Mouse (Mus musculus) heart, embryonic 13.5 days (tissue): ENCODE data around the gene Ptges. TPM values are rescaled to one million over a fixed set of nuclear protein-coding genes. Genes with fewer than 3 reads are reported as not detected.

Source experiments
- ATAC-seq: fragments of 200-750 bp; cut with Nextera tagmentation; 2 replicates; pipeline ENCODE4 v1.8.0; 2017; ENCODE audit warnings: moderate TSS enrichment; ENCODE audit not compliant: insufficient number of reproducible peaks, low FRiP score, low TSS enrichment; ENCODE audit errors: extremely low read depth
- H3K27ac ChIP-seq: fragments of 300-500 bp; sonication (generic); replicated peaks from 2 replicates; pipeline ENCODE4 v1.5.1; 2015; ENCODE audit warnings: moderate library complexity, mild to moderate bottlenecking, inconsistent platforms
- H3K27me3 ChIP-seq: fragments of 300-500 bp; sonication (generic); replicated peaks from 2 replicates; pipeline ENCODE4 v1.6.1; 2015; ENCODE audit warnings: mild to moderate bottlenecking, inconsistent platforms
- H3K36me3 ChIP-seq: fragments of 300-500 bp; sonication (generic); 2 replicates; pipeline ENCODE4 v1.6.1; 2015; ENCODE audit warnings: mild to moderate bottlenecking, inconsistent platforms
- H3K4me1 ChIP-seq: fragments of 300-500 bp; sonication (generic); 2 replicates; pipeline ENCODE4 v1.6.1; 2015; ENCODE audit warnings: inconsistent platforms
- H3K4me2 ChIP-seq: fragments of 300-500 bp; sonication (generic); 2 replicates; pipeline ENCODE4 v1.6.1; 2015; ENCODE audit warnings: inconsistent platforms, mild to moderate bottlenecking, moderate library complexity
- H3K4me3 ChIP-seq: fragments of 300-500 bp; sonication (generic); 2 replicates; pipeline ENCODE4 v1.5.1; 2015; ENCODE audit warnings: moderate library complexity, mild to moderate bottlenecking, inconsistent platforms
- H3K9ac ChIP-seq: fragments of 300-500 bp; sonication (generic); 2 replicates; pipeline ENCODE4 v1.6.1; 2015; ENCODE audit warnings: inconsistent platforms, mild to moderate bottlenecking, moderate library complexity
- H3K9me3 ChIP-seq: fragments of 300-500 bp; sonication (generic); 2 replicates; pipeline ENCODE4 v1.6.1; 2016; ENCODE audit warnings: inconsistent platforms
- WGBS: fragments of 180-500 bp; shearing (Covaris S2); methylation state at CpG from one replicate; pipeline ENCODE4 v1.1.7; 2015; ENCODE audit warnings: mixed read lengths; 5-methylcytosine and 5-hydroxymethylcytosine counted together
- polyA plus RNA-seq: library from polyadenylated mRNA; unstranded; fragments of >200 nt; fragmentation: Nextera tagmentation; extraction: Ambion mirVana; gene quantifications from 2 replicates; pipeline ENCODE4 v1.2.1, GENCODE M21; 2015

Ptges gene
- polyA plus RNA-seq, 1 experiment from 2014 or later, result 2.3 TPM

DNA sequence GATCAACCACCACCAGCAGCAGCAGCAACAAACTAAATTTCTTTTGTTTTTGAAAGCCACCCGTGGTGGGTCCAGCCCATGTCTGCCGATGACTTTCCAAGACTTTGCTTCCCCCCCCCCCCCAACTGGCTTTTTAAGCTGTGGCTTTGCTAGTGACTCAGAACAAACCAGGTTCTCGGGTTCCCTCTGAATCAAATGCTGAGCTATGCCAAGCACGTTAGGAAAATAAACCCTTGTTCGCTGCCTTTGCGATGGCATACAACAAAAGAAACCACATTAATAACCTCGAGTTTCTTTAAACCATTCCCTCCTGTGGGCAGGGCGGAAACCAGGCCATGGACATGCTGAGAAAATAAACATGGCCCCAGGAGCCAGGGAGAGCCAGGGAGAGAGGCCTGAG, 81.5 kb downstream of the Ptges start:
- Histone ChIP-seq H3K9ac (no peak overlapping the region), H3K36me3 (no peaks in the 10 kb centered on the region), H3K4me2 (no peak overlapping the region), H3K9me3 (no peaks in the 10 kb centered on the region), H3K27ac (no peak overlapping the region), H3K4me1 (peaks cover 78% of the 10 kb centered on the region), H3K27me3 (peaks cover 20% of the 10 kb centered on the region), H3K4me3 (no peak overlapping the region)
- WGBS, result 62% methylated on average over 8 of the region's 8 CpGs
- no peak for ATAC-seq

DNA sequence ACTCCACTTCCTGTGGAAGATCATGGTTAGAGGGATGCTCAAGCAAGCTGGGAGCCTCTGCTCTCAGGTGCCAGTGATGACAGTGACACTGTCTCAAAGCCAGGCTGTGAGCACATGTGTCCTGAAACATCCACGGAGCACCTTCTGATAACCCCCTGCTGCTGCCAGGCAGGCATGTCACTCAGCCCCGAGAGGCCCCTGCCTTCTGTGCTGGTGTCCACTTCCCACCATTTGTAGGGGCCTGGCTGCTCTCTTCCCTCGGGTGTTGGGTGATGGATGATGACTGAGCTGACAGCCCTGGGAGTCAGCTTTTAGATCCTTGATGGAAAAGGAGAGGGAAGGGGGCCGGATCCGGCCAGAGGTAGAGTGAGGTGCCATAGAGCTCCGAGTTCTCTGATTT, 82.9 kb downstream of the Ptges start:
- no peaks in the 10 kb centered on the region for H3K36me3 ChIP-seq
- WGBS, result 13% methylated on average over 6 of the region's 6 CpGs
- peak; percentile 48; the same call in 1 of the 2 replicates for ATAC-seq
- H3K4me2 ChIP-seq, result peak overlapping the region; percentile 78
- peaks cover 20% of the 10 kb centered on the region for H3K27me3 ChIP-seq
- H3K4me1 ChIP-seq, result peaks cover 77% of the 10 kb centered on the region
- peak overlapping the region; percentile 95 for H3K9ac ChIP-seq
- no peaks in the 10 kb centered on the region for H3K9me3 ChIP-seq
- H3K27ac ChIP-seq, result peak overlapping the region; percentile 88
- H3K4me3 ChIP-seq, result peak overlapping the region; percentile 73

- Histone ChIP-seq H3K27ac (peak overlapping the region; percentile 88), H3K36me3 (no peaks in the 10 kb centered on the region), H3K9ac (peak overlapping the region; percentile 95), H3K9me3 (no peaks in the 10 kb centered on the region), H3K4me3 (peak overlapping the region; percentile 73), H3K4me2 (peak overlapping the region; percentile 78), H3K4me1 (peaks cover 75% of the 10 kb centered on the region), H3K27me3 (peaks cover 20% of the 10 kb centered on the region)
- 46% methylated on average over 8 of the region's 8 CpGs for WGBS
- 0 out of 2 replicates have a peak, but pooled peaks have one; percentile 4 for ATAC-seq
Measured at GRCm38 (mm10) chr2:30846236-30846635, 83.4 kb downstream of the Ptges start.

DNA sequence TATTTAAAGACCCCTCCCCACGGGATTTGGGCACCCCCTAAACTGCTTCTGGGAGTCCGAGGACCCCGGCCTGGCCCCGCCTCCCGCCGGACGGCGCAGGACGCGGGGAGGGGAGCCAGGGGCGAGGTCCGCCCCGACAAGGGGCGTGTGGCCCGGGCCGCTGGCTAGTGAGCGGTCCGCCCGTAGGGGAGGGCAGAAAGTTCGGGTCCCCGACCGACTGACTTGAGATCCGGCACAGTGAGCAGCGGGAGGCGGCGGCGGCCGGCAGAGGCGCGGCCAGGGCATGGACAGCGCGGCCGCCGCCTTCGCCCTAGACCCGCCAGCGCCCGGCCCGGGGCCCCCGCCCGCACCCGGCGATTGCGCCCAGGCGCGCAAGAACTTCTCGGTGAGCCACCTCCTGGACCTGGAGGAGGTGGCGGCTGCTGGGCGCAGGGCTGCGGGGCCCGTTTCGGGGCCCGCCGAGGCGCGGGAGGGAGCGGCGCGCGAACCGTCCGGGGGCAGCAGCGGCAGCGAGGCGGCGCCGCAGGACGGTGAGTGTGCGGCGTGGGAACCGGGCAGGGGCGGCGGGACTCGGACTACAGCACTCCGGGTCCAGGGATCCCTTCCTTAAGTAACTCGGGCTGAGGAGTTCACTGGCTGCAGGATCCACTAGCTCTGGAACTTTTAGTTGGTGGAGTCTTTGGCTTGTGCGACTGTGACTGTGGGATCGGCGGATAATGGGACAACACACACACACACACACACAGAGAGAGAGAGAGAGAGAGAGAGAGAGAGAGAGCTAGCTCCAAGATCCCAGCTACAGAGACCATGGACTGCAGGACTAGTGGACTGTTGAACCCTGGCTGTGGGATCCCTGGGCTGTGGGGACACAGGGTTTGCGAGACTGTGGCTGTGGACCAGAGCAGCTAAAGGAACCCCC, 84.3 kb downstream of the Ptges start:
- Histone ChIP-seq H3K27ac (peak overlapping the region; percentile 88), H3K4me3 (peak overlapping the region; percentile 73), H3K36me3 (no peaks in the 10 kb centered on the region), H3K9ac (peak overlapping the region; percentile 95), H3K9me3 (no peaks in the 10 kb centered on the region), H3K4me2 (peak overlapping the region; percentile 78), H3K4me1 (peaks cover 67% of the 10 kb centered on the region), H3K27me3 (peaks cover 20% of the 10 kb centered on the region)
- 0 out of 2 replicates have a peak, but pooled peaks have one; percentile 9 for ATAC-seq
- WGBS, result 1% methylated on average over 71 of the region's 80 CpGs

DNA sequence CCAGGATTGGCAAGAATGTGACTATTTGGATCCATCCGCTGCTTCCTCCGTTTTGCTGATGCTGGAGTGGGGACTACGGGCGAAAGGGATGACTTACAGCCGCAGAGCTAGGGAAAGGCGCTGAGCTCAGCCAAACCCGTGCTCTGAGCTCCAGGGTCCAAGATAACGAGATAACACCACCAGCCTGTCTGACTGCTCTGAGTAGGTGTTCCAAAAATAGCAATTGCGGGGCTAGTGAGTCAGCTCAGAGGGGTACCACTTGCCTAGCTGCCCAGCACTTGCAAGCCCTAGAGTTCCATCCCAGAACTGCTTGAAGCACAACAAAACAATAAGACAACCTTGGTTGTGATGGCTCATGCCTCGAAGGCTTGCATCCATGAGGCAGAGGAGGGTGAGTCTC, 87.0 kb downstream of the Ptges start:
- Histone ChIP-seq H3K4me3 (0 out of 2 replicates have a peak overlapping the region, but pooled peaks have one; percentile 11), H3K27ac (peak overlapping the region; percentile 84), H3K4me2 (peak overlapping the region; percentile 55), H3K36me3 (no peaks in the 10 kb centered on the region), H3K9ac (peak overlapping the region; percentile 72), H3K4me1 (peaks cover 48% of the 10 kb centered on the region), H3K9me3 (no peaks in the 10 kb centered on the region), H3K27me3 (peaks cover 20% of the 10 kb centered on the region)
- WGBS, result 15% methylated on average over 10 of the region's 10 CpGs
- ATAC-seq, result no peak

Other genes with a start within 250 kb of the Ptges start
- gene 1700001O22Rik, start 126.2 kb downstream of the Ptges start, polyA plus RNA-seq, result 1.7 and 2.1 TPM in 2 replicates
- gene Ntmt1, start 122.0 kb downstream of the Ptges start, polyA plus RNA-seq, result 72.7 and 81.4 TPM in 2 replicates
- gene Asb6, start 99.5 kb downstream of the Ptges start, polyA plus RNA-seq, result 20.0 and 21.8 TPM in 2 replicates
- gene Prrx2, start 94.9 kb downstream of the Ptges start, polyA plus RNA-seq, result 30.3 and 37.0 TPM in 2 replicates
- gene Tor1b, start 23.1 kb upstream of the Ptges start, polyA plus RNA-seq, result 23.3 and 24.3 TPM in 2 replicates
- gene Tor1a, start 38.1 kb upstream of the Ptges start, polyA plus RNA-seq, result 54.9 and 55.1 TPM in 2 replicates
- gene BC005624, start 52.3 kb upstream of the Ptges start, polyA plus RNA-seq, result 32.8 and 36.9 TPM in 2 replicates
- 33.0 and 39.3 TPM in 2 replicates for gene Usp20, start 52.4 kb upstream of the Ptges start, polyA plus RNA-seq
- 17.6 and 18.7 TPM in 2 replicates for gene Fnbp1, start 212.1 kb upstream of the Ptges start, polyA plus RNA-seq
- 29.7 and 34.8 TPM in 2 replicates for gene Gpr107, start 222.5 kb upstream of the Ptges start, polyA plus RNA-seq